Mouse (Mus musculus) liver, embryonic 14.5 days (tissue): ENCODE data around the gene Olfr1378. TPM values are rescaled to one million over a fixed set of nuclear protein-coding genes. Genes with fewer than 3 reads are reported as not detected.

Experiments used
- ATAC-seq: fragments of 200-750 bp; cut with Nextera tagmentation; 2 replicates; pipeline ENCODE4 v1.8.0; 2017; ENCODE audit warnings: moderate number of reproducible peaks, mild to moderate bottlenecking, moderate library complexity; ENCODE audit not compliant: insufficient read depth
- DNase-seq, 3 experiments: peaks; one replicate each; pipeline ENCODE4 v3.0.0-alpha.2; 2012 to 2013; ENCODE audit warnings: low read depth in 3 of 3, low spot score in 3 of 3
- H3K27ac ChIP-seq: fragments of 300-500 bp; sonication (generic); 2 replicates; pipeline ENCODE4 v1.5.1; 2014; ENCODE audit warnings: moderate library complexity, mild to moderate bottlenecking, control low read depth, inconsistent platforms
- H3K27me3 ChIP-seq: fragments of 300-500 bp; sonication (generic); 2 replicates; pipeline ENCODE4 v1.6.1; 2014; ENCODE audit warnings: mild to moderate bottlenecking, low read length, moderate library complexity; ENCODE audit not compliant: control insufficient read depth, insufficient read depth
- H3K36me3 ChIP-seq: fragments of 300-500 bp; sonication (generic); replicated peaks from 2 replicates; pipeline ENCODE4 v1.6.1; 2014; ENCODE audit warnings: low read depth; ENCODE audit not compliant: control insufficient read depth, insufficient read depth
- H3K4me1 ChIP-seq, 2 experiments: fragments of 200-500 bp in 1 of 2; fragments of 300-500 bp in 1 of 2; sonication (generic) in 1 of 2; replicated peaks; 2 replicates each; pipeline ENCODE4 v1.6.1; 2012 to 2014; ENCODE audit warnings: antibody characterized with exemption in 1 of 2, inconsistent platforms in 1 of 2, low read length in 1 of 2; ENCODE audit not compliant: control insufficient read depth in 2 of 2, insufficient read depth in 2 of 2
- H3K4me2 ChIP-seq: fragments of 300-500 bp; sonication (generic); 2 replicates; pipeline ENCODE4 v1.6.1; 2014; ENCODE audit warnings: low read depth, mild to moderate bottlenecking, control low read depth, moderate library complexity
- H3K4me3 ChIP-seq, 2 experiments: fragments of 200-500 bp in 1 of 2; fragments of 300-500 bp in 1 of 2; sonication (generic) in 1 of 2; 2 replicates each; pipeline ENCODE4 v1.5.1; 2012 to 2014; ENCODE audit warnings: low read depth in 2 of 2, low read length in 2 of 2, mild to moderate bottlenecking in 2 of 2, control low read depth in 1 of 2, inconsistent platforms in 1 of 2, moderate library complexity in 1 of 2; ENCODE audit not compliant: insufficient read depth in 1 of 2
- H3K9ac ChIP-seq: fragments of 300-500 bp; sonication (generic); replicated peaks from 2 replicates; pipeline ENCODE4 v1.6.1; 2014; ENCODE audit warnings: mild to moderate bottlenecking, control low read depth, moderate library complexity
- H3K9me3 ChIP-seq: fragments of 300-500 bp; sonication (generic); 2 replicates; pipeline ENCODE4 v1.6.1; 2016; ENCODE audit warnings: low read length, mixed read lengths; ENCODE audit not compliant: control insufficient read depth
- CTCF ChIP-seq: IDR thresholded peaks from 2 replicates; pipeline ENCODE4 v1.5.1; 2016; ENCODE audit warnings: antibody characterized with exemption, low read depth, control low read depth
- EP300 ChIP-seq: IDR thresholded peaks from 2 replicates; pipeline ENCODE4 v1.6.1; 2016; ENCODE audit warnings: antibody characterized with exemption, low read depth
- WGBS: fragments of 180-500 bp; shearing (Covaris S2); extraction: QIAGEN DNeasy Blood & Tissue Kit; methylation state at CpG from one replicate; pipeline ENCODE4 v1.1.7; 2014; ENCODE audit not compliant: insufficient replicate concordance; 5-methylcytosine and 5-hydroxymethylcytosine counted together
- polyA plus RNA-seq, 2 experiments: library from polyadenylated mRNA; depleted of rRNA in 1 of 2; stranded (reverse) in 1 of 2; unstranded in 1 of 2; fragments of >200 nt; fragmentation: Nextera tagmentation in 1 of 2; extraction: Ambion mirVana in 1 of 2; gene quantifications; 2 replicates each; pipeline versions ENCODE4 v1.2.1 to v1.2.3; 2012 to 2014

The Olfr1378 gene
- polyA plus RNA-seq, 2 experiments: not detected

DNA sequence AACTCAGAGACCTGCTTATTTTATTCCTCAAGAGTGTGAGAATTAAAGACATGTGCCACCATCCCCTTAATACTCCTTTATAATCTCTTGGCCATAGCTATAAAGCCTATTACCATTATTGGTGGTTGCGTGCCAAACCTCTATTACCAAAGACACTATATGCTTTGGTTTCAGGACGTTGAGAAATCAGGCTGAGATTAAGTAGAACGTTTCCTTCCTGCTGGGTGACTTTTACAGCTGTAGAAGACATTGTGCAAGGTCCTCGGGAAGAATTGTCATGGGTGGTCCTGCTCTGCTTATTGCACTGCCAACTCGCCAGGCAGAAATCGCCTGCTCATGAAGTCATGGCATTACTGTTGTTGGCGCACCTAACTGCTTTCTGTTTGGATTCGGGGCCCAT, 27.9 kb upstream of the Olfr1378 start:
- Histone ChIP-seq H3K4me1 (no peaks in the 10 kb centered on the region), H3K27ac (no peak overlapping the region), H3K9ac (no peak overlapping the region), H3K4me2 (no peak overlapping the region), H3K27me3 (no peaks in the 10 kb centered on the region), H3K9me3 (no peaks in the 10 kb centered on the region), H3K4me3 (no peak overlapping the region), H3K36me3 (no peaks in the 10 kb centered on the region)
- DNase-seq (no peak), ATAC-seq (no peak)
- TF ChIP-seq CTCF: no peak
- no peak for TF ChIP-seq EP300
- WGBS: 50% methylated on average over 8 of the region's 8 CpGs

DNA sequence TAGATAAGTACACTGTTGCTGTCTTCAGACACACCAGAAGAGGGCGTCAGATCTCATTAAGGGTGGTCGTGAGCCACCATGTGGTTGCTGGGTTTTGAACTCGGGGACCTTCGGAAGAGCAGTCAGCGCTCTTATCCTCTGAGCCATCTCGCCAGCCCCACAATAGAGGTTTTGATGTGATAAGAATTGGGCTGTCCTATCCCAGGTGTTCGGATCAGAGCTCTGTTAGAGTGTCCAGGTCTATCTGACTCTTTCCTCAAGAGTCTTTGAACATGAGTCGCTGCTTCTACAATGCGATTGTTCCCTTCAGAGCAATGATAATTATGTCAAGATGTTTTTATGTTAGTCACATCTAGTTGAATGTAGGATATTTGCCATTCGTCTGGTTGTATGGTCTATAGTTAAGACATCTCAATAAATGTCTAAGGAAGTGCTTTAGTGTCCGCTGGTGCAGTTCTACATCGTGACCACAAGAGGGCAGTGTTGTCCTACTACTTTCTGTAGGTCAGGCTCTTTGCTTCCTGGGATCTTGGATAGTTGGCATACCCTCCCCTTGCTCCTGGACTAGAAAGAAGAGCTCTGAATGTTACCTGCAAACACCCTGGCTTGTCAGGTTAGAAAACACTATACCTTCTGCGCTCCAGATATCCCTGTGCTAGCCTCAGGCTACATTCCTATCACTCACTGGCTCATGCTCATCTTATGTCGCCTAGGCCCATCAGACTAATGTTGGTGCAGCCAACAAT, 26.5 kb upstream of the Olfr1378 start:
- Histone ChIP-seq H3K36me3 (no peaks in the 10 kb centered on the region), H3K9me3 (no peaks in the 10 kb centered on the region), H3K4me1 (no peaks in the 10 kb centered on the region), H3K27me3 (no peaks in the 10 kb centered on the region), H3K4me3 (no peak overlapping the region), H3K4me2 (no peak overlapping the region), H3K9ac (no peak overlapping the region), H3K27ac (no peak overlapping the region)
- TF ChIP-seq EP300 (no peak), CTCF (peak; percentile 87)
- WGBS: 23% methylated on average over 14 of the region's 14 CpGs
- DNase-seq: no peak
- ATAC-seq: no peak

DNA sequence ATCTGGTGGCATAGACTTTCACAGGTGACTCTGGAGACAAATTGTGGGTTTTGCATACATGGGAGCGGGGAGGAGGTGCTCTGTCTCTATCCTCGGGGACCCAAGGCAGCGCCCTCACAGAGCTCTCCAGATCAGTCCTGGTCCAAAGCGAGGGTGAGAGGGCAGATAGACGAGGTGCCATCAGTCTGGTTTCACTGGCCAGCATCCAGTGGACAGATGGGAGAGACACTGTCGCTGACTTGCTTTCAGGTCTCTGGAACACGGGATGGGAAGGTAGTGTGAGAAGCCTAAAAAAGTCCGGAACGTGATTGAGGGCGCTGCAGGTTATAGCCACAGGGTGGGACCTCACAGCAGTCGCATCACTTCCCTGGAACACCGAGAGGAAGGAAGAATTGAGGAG, 23.9 kb upstream of the Olfr1378 start:
- Histone ChIP-seq H3K4me3 (no peak overlapping the region), H3K36me3 (no peaks in the 10 kb centered on the region), H3K27ac (no peak overlapping the region), H3K4me2 (no peak overlapping the region), H3K9me3 (no peaks in the 10 kb centered on the region), H3K4me1 (no peaks in the 10 kb centered on the region), H3K9ac (no peak overlapping the region), H3K27me3 (no peaks in the 10 kb centered on the region)
- ATAC-seq (no peak), DNase-seq (no peak)
- TF ChIP-seq CTCF (no peak), EP300 (no peak)
- WGBS: 51% methylated on average over 12 of the region's 12 CpGs

DNA sequence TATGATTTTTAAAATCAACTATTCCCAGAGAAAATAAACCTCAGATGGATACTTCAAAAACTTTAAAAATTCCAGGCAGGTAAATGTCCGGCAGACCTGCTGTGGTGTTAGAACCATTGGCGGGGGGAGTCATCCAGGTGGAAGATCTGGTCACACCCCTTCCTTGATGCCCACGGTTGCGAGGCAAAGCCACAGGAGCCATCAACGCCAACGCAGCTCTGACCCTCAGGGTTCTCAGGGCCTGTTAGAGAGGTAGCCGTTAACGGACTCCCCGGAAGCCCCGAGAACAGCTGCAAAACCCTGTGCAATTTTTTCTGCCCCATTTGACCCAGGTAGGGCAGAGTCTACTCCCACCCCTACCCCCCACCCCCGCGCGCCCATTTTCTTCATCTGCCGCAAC, 22.8 kb upstream of the Olfr1378 start, which contains the start of gene 4933414I15Rik:
Gene 4933414I15Rik (minus strand): TSS at position 260 of the 400 bp plus-strand sequence.
- Histone ChIP-seq H3K9ac (no peak within 1 kb of the TSS), H3K4me1 (no peaks in the 10 kb centered on the region), H3K36me3 (no peaks in the 10 kb centered on the region), H3K4me2 (no peak within 1 kb of the TSS), H3K4me3 (no peak within 1 kb of the TSS), H3K27me3 (no peaks in the 10 kb centered on the region), H3K27ac (no peak within 1 kb of the TSS), H3K9me3 (no peaks in the 10 kb centered on the region)
- no peak for TF ChIP-seq EP300
- TF ChIP-seq CTCF: no peak
- DNase-seq (no peak), ATAC-seq (no peak)
- WGBS: 66% methylated on average over 14 of the region's 14 CpGs

DNA sequence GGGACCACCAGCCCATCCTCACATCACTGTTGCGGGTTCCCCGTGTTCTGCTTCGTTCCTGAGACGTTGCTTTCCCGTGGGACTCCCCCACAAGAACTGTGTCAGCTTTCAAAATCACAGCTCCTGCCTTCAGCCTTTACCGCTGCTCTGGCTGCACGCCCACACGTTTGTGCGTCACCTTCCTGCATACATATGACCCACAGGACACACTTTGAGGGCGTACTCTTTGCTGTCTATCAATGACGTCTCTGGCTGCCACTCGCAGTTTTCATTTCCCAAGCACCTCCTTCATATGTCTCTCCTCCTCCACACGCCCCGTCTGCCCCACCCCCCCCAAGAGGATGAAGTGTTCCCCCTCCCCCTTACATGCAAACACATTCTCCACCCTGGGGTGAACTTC, 14.0 kb upstream of the Olfr1378 start:
- Histone ChIP-seq H3K4me1 (no peaks in the 10 kb centered on the region), H3K9me3 (no peaks in the 10 kb centered on the region), H3K27ac (no peak overlapping the region), H3K9ac (no peak overlapping the region), H3K4me3 (no peak overlapping the region), H3K36me3 (no peaks in the 10 kb centered on the region), H3K4me2 (no peak overlapping the region), H3K27me3 (no peaks in the 10 kb centered on the region)
- ATAC-seq (no peak), DNase-seq (no peak)
- 57% methylated on average over 14 of the region's 14 CpGs for WGBS
- TF ChIP-seq EP300: no peak
- TF ChIP-seq CTCF: no peak
